Mouse (Mus musculus) c-Kit-positive CD71-positive TER-119-negative erythroid progenitor cells, embryonic 14.5 days (primary cell): Measurements from ENCODE around the gene Slc4a10.

Experiments
- DNase-seq: peaks from one replicate; pipeline ENCODE4 v3.0.0-alpha.2; 2013; ENCODE audit warnings: low read depth

Slc4a10 gene

GRCm38 (mm10) chr2:62352035-62352434 lies 305.8 kb downstream of the Slc4a10 start:
- DNase-seq = no peak

GRCm38 (mm10) chr2:62355766-62356165 lies 309.5 kb downstream of the Slc4a10 start:
- no peak for DNase-seq

- DNase-seq = no peak
These were observed 310.3 kb downstream of the Slc4a10 start for GRCm38 (mm10) chr2:62356606-62357005.

- DNase-seq = no peak
These were observed 311.0 kb downstream of the Slc4a10 start for GRCm38 (mm10) chr2:62357259-62357658.

GRCm38 (mm10) chr2:62360872-62361271 lies 314.6 kb downstream of the Slc4a10 start:
- DNase-seq = no peak

- no peak for DNase-seq
These were observed 315.3 kb downstream of the Slc4a10 start for GRCm38 (mm10) chr2:62361514-62361913.

GRCm38 (mm10) chr2:62362211-62362610 lies 315.9 kb downstream of the Slc4a10 start:
- DNase-seq = no peak

GRCm38 (mm10) chr2:62363606-62364005 lies 317.3 kb downstream of the Slc4a10 start:
- no peak for DNase-seq

GRCm38 (mm10) chr2:62368349-62369053 lies 322.2 kb downstream of the Slc4a10 start:
- no peak for DNase-seq

GRCm38 (mm10) chr2:62370048-62370447 lies 323.8 kb downstream of the Slc4a10 start:
- DNase-seq = no peak

GRCm38 (mm10) chr2:62373692-62374091 lies 327.4 kb downstream of the Slc4a10 start:
- no peak for DNase-seq
